Mouse (Mus musculus): ENCODE results near the gene Miga1.

DNA sequence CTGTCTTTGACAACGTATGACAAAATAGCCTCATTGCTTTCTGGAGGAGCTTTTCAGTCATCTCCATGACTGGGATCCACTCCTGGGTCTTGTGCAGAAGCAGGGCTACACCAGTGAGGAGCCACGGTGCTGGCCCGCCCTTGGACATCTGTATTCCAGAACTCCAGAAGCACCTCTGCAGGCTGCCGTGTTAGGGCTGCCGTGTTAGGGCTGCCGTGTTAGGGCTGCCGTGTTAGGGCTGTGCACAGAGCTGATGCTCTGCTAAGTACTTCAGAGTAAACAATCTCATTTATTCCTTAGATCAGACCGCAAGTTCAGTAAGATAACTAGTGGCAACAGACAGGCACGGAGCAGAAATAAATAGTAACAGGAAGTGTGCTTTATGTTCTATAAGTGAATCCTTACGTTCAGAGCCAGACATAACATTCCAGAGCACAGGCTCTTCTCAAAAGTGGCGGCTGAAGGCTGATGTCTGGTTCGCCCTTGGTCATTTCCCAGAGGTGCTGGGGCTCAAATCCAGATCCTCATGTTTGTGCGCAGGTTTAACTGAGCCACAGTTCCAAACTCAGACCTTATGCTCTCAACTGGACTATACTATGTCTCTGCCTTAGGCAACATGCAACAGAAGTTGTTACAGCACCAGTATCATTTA lies 46.6 kb downstream of the Miga1 start:
- TF ChIP-seq CTCF (IDR thresholded peaks at IDR 0.05; ENCODE audit: low read depth) (no peak), EP300 (IDR thresholded peaks at IDR 0.05; ENCODE audit: low read depth) (no peak)

Data from liver, embryonic 14.5 days (tissue).